Mouse (Mus musculus) midbrain, embryonic 15.5 days (tissue): ENCODE data around the gene B4galt4. TPM values are rescaled to one million over a fixed set of nuclear protein-coding genes. Genes with fewer than 3 reads are reported as not detected.
"Not testable (repeated sequence)": the region's sequence is repeated elsewhere in the genome, so short reads cannot be mapped to it uniquely, and the experiment has no call there.

Experiments used
- ATAC-seq: fragments of 200-750 bp; cut with Nextera tagmentation; replicated peaks from 2 replicates; pipeline ENCODE4 v1.8.0; 2017; ENCODE audit warnings: moderate TSS enrichment
- H3K27ac ChIP-seq: fragments of 300-500 bp; sonication (generic); 2 replicates; pipeline ENCODE4 v1.5.1; 2015; ENCODE audit warnings: mild to moderate bottlenecking, inconsistent platforms
- H3K27me3 ChIP-seq: fragments of 300-500 bp; sonication (generic); replicated peaks from 2 replicates; pipeline ENCODE4 v1.6.1; 2015; ENCODE audit warnings: inconsistent platforms
- H3K36me3 ChIP-seq: fragments of 300-500 bp; sonication (generic); replicated peaks from 2 replicates; pipeline ENCODE4 v1.6.1; 2015; ENCODE audit warnings: inconsistent platforms
- H3K4me1 ChIP-seq: fragments of 300-500 bp; sonication (generic); 2 replicates; pipeline ENCODE4 v1.6.1; 2015; ENCODE audit warnings: inconsistent platforms
- H3K4me2 ChIP-seq: fragments of 300-500 bp; sonication (generic); 2 replicates; pipeline ENCODE4 v1.6.1; 2015; ENCODE audit warnings: inconsistent platforms, mild to moderate bottlenecking, moderate library complexity
- H3K4me3 ChIP-seq: fragments of 300-500 bp; sonication (generic); 2 replicates; pipeline ENCODE4 v1.5.1; 2015; ENCODE audit warnings: mild to moderate bottlenecking, inconsistent platforms
- H3K9ac ChIP-seq: fragments of 300-500 bp; sonication (generic); 2 replicates; pipeline ENCODE4 v1.6.1; 2015; ENCODE audit warnings: mild to moderate bottlenecking, inconsistent platforms
- H3K9me3 ChIP-seq: fragments of 300-500 bp; sonication (generic); 2 replicates; pipeline ENCODE4 v1.6.1; 2016; ENCODE audit warnings: inconsistent platforms
- WGBS: fragments of 180-500 bp; shearing (Covaris S2); methylation state at CpG from one replicate; pipeline ENCODE4 v1.1.7; 2015; ENCODE audit warnings: mixed read lengths; 5-methylcytosine and 5-hydroxymethylcytosine counted together
- polyA plus RNA-seq: library from polyadenylated mRNA; unstranded; fragments of >200 nt; fragmentation: Nextera tagmentation; extraction: Ambion mirVana; gene quantifications from 2 replicates; pipeline ENCODE4 v1.2.1, GENCODE M21; 2015

The B4galt4 gene
- polyA plus RNA-seq, 1 experiment from 2014 or later = 30.0 TPM

GRCm38 (mm10) chr16:38711245-38711644 lies 30.8 kb upstream of the B4galt4 start:
- no peaks in the 10 kb centered on the region for H3K27me3 ChIP-seq
- H3K9ac ChIP-seq = no peak overlapping the region
- ATAC-seq = no peak
- no peak overlapping the region for H3K4me3 ChIP-seq
- peak overlapping the region; percentile 95 for H3K4me2 ChIP-seq
- no peak overlapping the region for H3K27ac ChIP-seq
- peaks cover 16% of the 10 kb centered on the region; the same call in 1 of the 2 replicates for H3K4me1 ChIP-seq
- H3K36me3 ChIP-seq = no peaks in the 10 kb centered on the region
- H3K9me3 ChIP-seq = no peaks in the 10 kb centered on the region
- WGBS = 69% methylated on average over 4 of the region's 4 CpGs

GRCm38 (mm10) chr16:38712105-38712504 lies 30.0 kb upstream of the B4galt4 start:
- Histone ChIP-seq H3K4me2 (peak overlapping the region; percentile 95), H3K36me3 (no peaks in the 10 kb centered on the region), H3K9me3 (no peaks in the 10 kb centered on the region), H3K27ac (no peak overlapping the region), H3K4me1 (peaks cover 16% of the 10 kb centered on the region; the same call in 1 of the 2 replicates), H3K9ac (0 out of 2 replicates have a peak overlapping the region, but pooled peaks have one; percentile 20), H3K27me3 (no peaks in the 10 kb centered on the region), H3K4me3 (peak overlapping the region; percentile 60)
- peak; percentile 25; the same call in 1 of the 2 replicates for ATAC-seq
- 5% methylated on average over 12 of the region's 12 CpGs for WGBS

GRCm38 (mm10) chr16:38712581-38713403 lies 29.3 kb upstream of the B4galt4 start, which contains the start of gene Arhgap31:
Gene Arhgap31 (minus strand): TSS chr16:38713274.
- peak; percentile 94 for ATAC-seq
- no peaks in the 10 kb centered on the region for H3K9me3 ChIP-seq
- H3K27ac ChIP-seq = peak within 1 kb of the TSS; percentile 72
- H3K4me2 ChIP-seq = peak within 1 kb of the TSS; percentile 95
- WGBS = under 1% methylated on average over 72 of the region's 74 CpGs
- peak within 1 kb of the TSS; percentile 64 for H3K9ac ChIP-seq
- peaks cover 16% of the 10 kb centered on the region; the same call in 1 of the 2 replicates for H3K4me1 ChIP-seq
- no peaks in the 10 kb centered on the region for H3K27me3 ChIP-seq
- H3K4me3 ChIP-seq = peak within 1 kb of the TSS; percentile 60
- no peaks in the 10 kb centered on the region for H3K36me3 ChIP-seq

GRCm38 (mm10) chr16:38713404-38714258 lies 28.4 kb upstream of the B4galt4 start:
- no peaks in the 10 kb centered on the region for H3K36me3 ChIP-seq
- peak overlapping the region; percentile 95 for H3K4me2 ChIP-seq
- no peaks in the 10 kb centered on the region for H3K9me3 ChIP-seq
- peak overlapping the region; percentile 60 for H3K4me3 ChIP-seq
- no peaks in the 10 kb centered on the region for H3K27me3 ChIP-seq
- 29% methylated on average over 17 of the region's 17 CpGs for WGBS
- peaks cover 16% of the 10 kb centered on the region; the same call in 1 of the 2 replicates for H3K4me1 ChIP-seq
- peak; percentile 60; the same call in 1 of the 2 replicates for ATAC-seq
- peak overlapping the region; percentile 64; the same call in 1 of the 2 replicates for H3K9ac ChIP-seq
- peak overlapping the region; percentile 72 for H3K27ac ChIP-seq

- not testable (repeated sequence) for ATAC-seq
Measured at GRCm38 (mm10) chr16:38714259-38714526, 27.9 kb upstream of the B4galt4 start.

GRCm38 (mm10) chr16:38721377-38721776 lies 20.7 kb upstream of the B4galt4 start:
- Histone ChIP-seq H3K9ac (no peak overlapping the region), H3K27ac (no peak overlapping the region), H3K4me3 (no peak overlapping the region), H3K4me2 (no peak overlapping the region), H3K36me3 (no peaks in the 10 kb centered on the region), H3K4me1 (no peaks in the 10 kb centered on the region), H3K27me3 (no peaks in the 10 kb centered on the region), H3K9me3 (no peaks in the 10 kb centered on the region)
- 94% methylated on average over 9 of the region's 9 CpGs for WGBS
- ATAC-seq = no peak

More at GRCm38 (mm10) chr16:38714259-38714526, 27.9 kb upstream of the B4galt4 start:
- 66% methylated on average over 11 of the region's 12 CpGs for WGBS
- H3K9me3 ChIP-seq, H3K9ac ChIP-seq, H3K4me3 ChIP-seq, H3K27me3 ChIP-seq, H3K27ac ChIP-seq, H3K36me3 ChIP-seq: not testable (repeated sequence)
- Histone ChIP-seq H3K4me2 (peak overlapping the region; percentile 28; the same call in 1 of the 2 replicates), H3K4me1 (peaks cover 16% of the 10 kb centered on the region; the same call in 1 of the 2 replicates)

- ATAC-seq = no peak
- 81% methylated on average over 8 of the region's 8 CpGs for WGBS
- no peak overlapping the region for H3K9ac ChIP-seq
- no peak overlapping the region for H3K4me3 ChIP-seq
- H3K36me3 ChIP-seq = no peaks in the 10 kb centered on the region
- no peaks in the 10 kb centered on the region for H3K4me1 ChIP-seq
- no peak overlapping the region for H3K27ac ChIP-seq
- no peak overlapping the region for H3K4me2 ChIP-seq
- H3K27me3 ChIP-seq = no peaks in the 10 kb centered on the region
- H3K9me3 ChIP-seq = no peaks in the 10 kb centered on the region
Measured at GRCm38 (mm10) chr16:38724256-38724655, 17.8 kb upstream of the B4galt4 start.

GRCm38 (mm10) chr16:38724974-38725373 lies 17.1 kb upstream of the B4galt4 start:
- no peaks in the 10 kb centered on the region for H3K9me3 ChIP-seq
- no peak overlapping the region for H3K27ac ChIP-seq
- H3K4me1 ChIP-seq = no peaks in the 10 kb centered on the region
- no peaks in the 10 kb centered on the region for H3K36me3 ChIP-seq
- no peak for ATAC-seq
- no peak overlapping the region for H3K4me2 ChIP-seq
- H3K4me3 ChIP-seq = no peak overlapping the region
- H3K9ac ChIP-seq = no peak overlapping the region
- H3K27me3 ChIP-seq = no peaks in the 10 kb centered on the region
- 61% methylated on average over 13 of the region's 13 CpGs for WGBS

GRCm38 (mm10) chr16:38728576-38729132 lies 13.4 kb upstream of the B4galt4 start:
- Histone ChIP-seq H3K9me3 (no peaks in the 10 kb centered on the region), H3K4me2 (no peak overlapping the region), H3K27ac (no peak overlapping the region), H3K9ac (no peak overlapping the region), H3K36me3 (no peaks in the 10 kb centered on the region), H3K4me1 (no peaks in the 10 kb centered on the region), H3K27me3 (no peaks in the 10 kb centered on the region), H3K4me3 (no peak overlapping the region)
- WGBS = 91% methylated on average over 15 of the region's 15 CpGs
- no peak for ATAC-seq

GRCm38 (mm10) chr16:38729139-38729538 lies 12.9 kb upstream of the B4galt4 start:
- Histone ChIP-seq H3K27me3 (no peaks in the 10 kb centered on the region), H3K4me1 (no peaks in the 10 kb centered on the region), H3K4me2 (no peak overlapping the region), H3K36me3 (no peaks in the 10 kb centered on the region), H3K9ac (no peak overlapping the region), H3K4me3 (no peak overlapping the region), H3K9me3 (no peaks in the 10 kb centered on the region), H3K27ac (no peak overlapping the region)
- no peak; the same call in 1 of the 2 replicates for ATAC-seq
- 92% methylated on average over 6 of the region's 6 CpGs for WGBS

- no peak overlapping the region for H3K4me2 ChIP-seq
- no peak overlapping the region for H3K9ac ChIP-seq
- ATAC-seq = 0 out of 2 replicates have a peak, but pooled peaks have one; percentile 48
- H3K9me3 ChIP-seq = no peaks in the 10 kb centered on the region
- no peaks in the 10 kb centered on the region for H3K4me1 ChIP-seq
- no peaks in the 10 kb centered on the region for H3K27me3 ChIP-seq
- no peak overlapping the region for H3K27ac ChIP-seq
- WGBS = 63% methylated on average over 15 of the region's 15 CpGs
- H3K4me3 ChIP-seq = no peak overlapping the region
- no peaks in the 10 kb centered on the region for H3K36me3 ChIP-seq
Measured at GRCm38 (mm10) chr16:38729610-38730288, 12.3 kb upstream of the B4galt4 start.
